Mouse (Mus musculus) embryonic fibroblast, embryonic 13.5 days (primary cell): Measurements from ENCODE around the gene Mycbp. TPM values are rescaled to one million over a fixed set of nuclear protein-coding genes. Genes with fewer than 3 reads are reported as not detected.
"Not testable (repeated sequence)": the region's sequence is repeated elsewhere in the genome, so short reads cannot be mapped to it uniquely, and the experiment has no call there.

Experiments
- H3K27ac ChIP-seq: 2 replicates; pipeline ENCODE4 v1.5.1; 2012; ENCODE audit warnings: low read length, control low read depth, inconsistent platforms; ENCODE audit not compliant: insufficient read depth
- H3K4me1 ChIP-seq: 2 replicates; pipeline ENCODE4 v1.6.1; 2011; ENCODE audit warnings: low read length; ENCODE audit not compliant: control insufficient read depth, insufficient read depth
- H3K4me3 ChIP-seq: 2 replicates; pipeline ENCODE4 v1.5.1; 2011; ENCODE audit warnings: mild to moderate bottlenecking, control low read depth, low read length; ENCODE audit not compliant: insufficient read depth
- CTCF ChIP-seq: IDR thresholded peaks from 2 replicates; pipeline ENCODE4 v1.5.1; 2011; ENCODE audit warnings: mild to moderate bottlenecking, control low read depth, low read length, moderate library complexity, borderline replicate concordance; ENCODE audit not compliant: insufficient read depth
- POLR2A ChIP-seq: IDR thresholded peaks from 2 replicates; pipeline ENCODE4 v1.6.1; 2011; ENCODE audit warnings: low read depth, mild to moderate bottlenecking, control low read depth, low read length, moderate library complexity
- polyA plus RNA-seq: library from polyadenylated mRNA; stranded (reverse); fragments of >200 nt; gene quantifications from 2 replicates; pipeline ENCODE4 v1.2.4, GENCODE M21; 2011; ENCODE audit warnings: low read depth; ENCODE audit not compliant: missing spikeins, insufficient read length

Gene Mycbp
- polyA plus RNA-seq, 1 experiment: 23.7 TPM

GRCm38 (mm10) chr4:123934306-123934705, 29.7 kb downstream of the Mycbp start:
- no peaks in the 10 kb centered on the region for H3K4me1 ChIP-seq
- no peak overlapping the region for H3K27ac ChIP-seq
- no peak overlapping the region for H3K4me3 ChIP-seq
- TF ChIP-seq CTCF: no peak
- no peak for TF ChIP-seq POLR2A

DNA sequence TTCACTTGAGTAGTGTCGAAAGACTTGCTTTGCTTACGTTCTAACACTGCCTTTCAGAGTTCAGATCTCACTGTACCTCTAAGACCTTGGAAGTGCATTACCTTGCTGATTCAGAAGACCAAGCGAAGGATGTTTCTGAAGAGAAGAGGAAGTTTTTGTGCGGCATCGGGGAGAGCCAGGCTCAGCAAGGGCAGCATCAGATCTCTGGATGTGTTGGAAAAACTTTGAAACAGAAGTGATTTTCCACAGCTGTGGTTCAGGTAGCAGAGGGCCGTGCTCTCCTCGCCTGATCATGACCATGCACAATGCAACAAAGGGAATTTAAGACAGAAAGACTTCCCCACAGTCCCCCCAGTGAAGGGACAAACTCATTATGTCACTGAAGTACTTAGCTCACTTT, 31.4 kb downstream of the Mycbp start:
- H3K4me1 ChIP-seq: no peaks in the 10 kb centered on the region
- no peak overlapping the region for H3K27ac ChIP-seq
- TF ChIP-seq CTCF (no peak), POLR2A (no peak)
- H3K4me3 ChIP-seq: no peak overlapping the region

DNA sequence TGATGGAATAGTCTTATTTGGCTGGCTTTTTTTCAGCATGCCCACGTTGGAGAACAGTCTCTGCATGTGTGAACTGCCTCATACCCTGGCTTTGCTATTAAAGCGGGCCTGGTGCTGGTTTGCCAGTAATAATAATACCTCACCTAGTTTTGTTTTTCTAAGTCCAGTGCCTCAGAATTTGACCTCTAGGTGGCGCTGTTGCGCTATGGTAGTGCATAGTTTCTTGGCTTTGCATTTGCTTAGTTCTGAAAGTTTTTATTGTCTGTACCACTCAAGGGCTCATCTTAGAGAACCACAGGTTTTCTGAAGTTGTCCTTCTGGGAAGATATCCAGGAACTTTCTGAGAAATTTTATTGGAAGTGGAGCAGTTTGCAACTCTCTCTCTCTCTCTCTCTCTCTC, 35.2 kb downstream of the Mycbp start:
- TF ChIP-seq POLR2A (no peak), CTCF (no peak)
- no peak overlapping the region for H3K27ac ChIP-seq
- no peak overlapping the region for H3K4me3 ChIP-seq
- no peaks in the 10 kb centered on the region for H3K4me1 ChIP-seq

GRCm38 (mm10) chr4:123940878-123941277, 36.2 kb downstream of the Mycbp start:
- not testable (repeated sequence) for H3K27ac ChIP-seq, H3K4me3 ChIP-seq, H3K4me1 ChIP-seq

DNA sequence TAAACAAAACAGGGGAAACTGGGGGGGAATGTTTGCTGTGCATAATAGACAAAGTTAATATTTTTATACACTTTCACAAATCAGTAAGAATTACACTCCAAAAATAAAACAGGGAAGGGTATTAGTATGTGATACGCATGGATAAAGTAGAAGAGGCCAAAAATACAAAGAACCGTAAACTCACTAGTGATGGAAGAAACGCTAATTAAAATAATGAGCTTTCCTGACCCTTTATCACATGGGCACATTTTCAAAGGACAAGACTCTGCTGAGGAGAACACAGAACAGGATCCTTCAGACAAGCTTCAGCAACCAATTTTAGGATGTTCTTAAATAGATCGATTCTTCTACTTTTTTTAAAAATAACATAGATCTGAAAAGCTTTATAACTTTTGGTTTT, 42.1 kb downstream of the Mycbp start:
- no peak overlapping the region for H3K4me3 ChIP-seq
- TF ChIP-seq CTCF (no peak), POLR2A (no peak)
- H3K4me1 ChIP-seq: no peaks in the 10 kb centered on the region
- no peak overlapping the region for H3K27ac ChIP-seq

DNA sequence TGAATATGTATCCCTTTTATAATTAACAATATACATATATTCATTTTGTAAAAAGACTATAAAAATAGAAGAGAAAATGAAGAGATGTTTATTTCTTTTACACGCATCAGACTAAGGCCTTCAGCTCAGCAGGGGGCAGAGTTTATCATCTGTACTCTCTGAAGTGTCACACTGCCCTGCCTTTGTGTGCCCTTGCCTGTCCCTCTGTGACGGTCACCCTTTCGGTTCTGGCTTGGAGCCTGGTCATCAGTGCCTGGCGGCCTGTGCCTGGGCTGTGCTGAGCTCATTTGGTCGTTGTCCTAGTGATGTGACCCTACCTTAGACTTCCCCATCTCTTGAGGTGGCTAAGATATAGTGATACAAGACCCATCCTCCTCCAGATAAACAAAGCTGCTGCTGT, 42.5 kb downstream of the Mycbp start:
- H3K4me1 ChIP-seq: no peaks in the 10 kb centered on the region

DNA sequence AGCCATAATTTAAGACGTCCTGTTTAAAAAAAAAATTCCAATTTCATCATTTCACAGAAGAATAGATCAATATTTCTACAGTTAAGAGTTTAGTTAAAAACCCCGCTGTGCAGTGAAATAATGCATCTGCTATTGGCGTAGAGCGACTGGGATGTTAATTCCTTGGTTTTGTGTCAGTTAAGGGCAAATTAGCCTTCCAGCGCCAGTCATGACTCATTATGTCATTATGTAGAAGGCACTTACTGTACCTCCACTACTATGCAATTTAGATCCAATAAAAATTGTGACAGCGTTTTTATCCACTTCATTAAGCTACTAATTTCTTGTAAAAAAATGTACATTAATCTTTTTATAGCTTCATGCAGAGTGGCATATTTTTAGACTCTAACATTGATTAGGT, 44.3 kb downstream of the Mycbp start:
- no peak overlapping the region for H3K4me3 ChIP-seq
- H3K4me1 ChIP-seq: no peaks in the 10 kb centered on the region
- TF ChIP-seq CTCF (no peak), POLR2A (no peak)
- H3K27ac ChIP-seq: no peak overlapping the region

More for the DNA sequence above, 42.5 kb downstream of the Mycbp start:
- Histone ChIP-seq H3K4me3 (no peak overlapping the region), H3K27ac (no peak overlapping the region)
- TF ChIP-seq CTCF: no peak
- TF ChIP-seq POLR2A: no peak

DNA sequence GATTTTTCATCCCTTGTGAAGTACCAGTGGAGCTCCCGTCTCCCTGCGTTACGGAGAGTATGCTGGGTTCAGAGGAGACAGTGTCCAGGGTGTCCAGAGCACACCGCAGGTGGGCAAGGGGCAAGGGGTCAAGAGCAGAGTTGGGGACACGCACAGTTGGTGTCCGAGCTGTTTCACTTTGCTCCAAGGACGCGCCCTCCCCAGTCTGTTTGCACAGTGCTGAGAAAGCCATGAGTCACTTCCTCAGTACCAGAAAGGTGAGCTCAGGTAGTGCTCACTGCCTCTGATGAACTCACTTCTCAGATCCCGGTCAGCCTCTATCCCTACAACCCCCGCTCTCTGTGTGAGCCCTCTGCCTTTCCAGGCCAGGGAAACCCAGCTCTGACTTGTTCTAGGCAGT, 45.0 kb downstream of the Mycbp start:
- TF ChIP-seq CTCF (no peak), POLR2A (no peak)
- H3K27ac ChIP-seq: no peak overlapping the region
- no peak overlapping the region for H3K4me3 ChIP-seq

DNA sequence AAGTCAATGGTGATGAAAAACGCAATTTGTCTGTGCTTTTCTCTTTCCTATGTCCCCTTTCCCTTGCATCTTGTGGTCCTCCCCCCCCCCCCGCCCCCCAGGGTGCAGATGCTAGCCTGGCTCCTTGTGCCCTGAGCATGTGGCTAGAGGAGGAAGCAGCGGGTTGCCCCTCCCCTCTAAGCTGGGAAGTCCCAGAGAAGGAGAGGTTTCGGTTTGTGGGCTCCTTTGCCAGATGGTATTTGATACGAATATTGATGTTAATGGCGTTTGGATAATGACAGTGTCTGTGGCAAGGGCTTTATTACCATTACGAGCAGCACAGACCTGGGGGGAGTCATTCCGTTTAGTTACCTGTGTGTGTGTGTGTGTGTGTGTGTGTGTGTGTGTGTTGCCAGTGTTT, 47.4 kb downstream of the Mycbp start:
- Histone ChIP-seq H3K27ac (no peak overlapping the region), H3K4me1 (no peaks in the 10 kb centered on the region), H3K4me3 (no peak overlapping the region)
- TF ChIP-seq POLR2A: no peak
- TF ChIP-seq CTCF: no peak

More for the DNA sequence above, 45.0 kb downstream of the Mycbp start:
- no peaks in the 10 kb centered on the region for H3K4me1 ChIP-seq

GRCm38 (mm10) chr4:123956703-123957491, 52.3 kb downstream of the Mycbp start:
- Histone ChIP-seq H3K4me3 (no peak overlapping the region), H3K4me1 (no peaks in the 10 kb centered on the region), H3K27ac (no peak overlapping the region)
- TF ChIP-seq CTCF (peak; percentile 41; the same call in 1 of the 2 replicates), POLR2A (no peak)

GRCm38 (mm10) chr4:123957492-123957808, 52.8 kb downstream of the Mycbp start:
- no peaks in the 10 kb centered on the region for H3K4me1 ChIP-seq

More at GRCm38 (mm10) chr4:123957492-123957808, 52.8 kb downstream of the Mycbp start:
- Histone ChIP-seq H3K27ac (no peak overlapping the region), H3K4me3 (no peak overlapping the region)
- TF ChIP-seq POLR2A: no peak
- no peak for TF ChIP-seq CTCF
